Mouse (Mus musculus): ENCODE results near the gene Vps13a. TPM values are rescaled to one million over a fixed set of nuclear protein-coding genes. Genes with fewer than 3 reads are reported as not detected.
A peak's percentile ranks its signal among the peaks of the same experiment; 100 is the strongest.

Gene Vps13a
- total and polyA plus RNA-seq, 3 experiments: 3.2 to 34.9 (median 31.4) TPM

DNA sequence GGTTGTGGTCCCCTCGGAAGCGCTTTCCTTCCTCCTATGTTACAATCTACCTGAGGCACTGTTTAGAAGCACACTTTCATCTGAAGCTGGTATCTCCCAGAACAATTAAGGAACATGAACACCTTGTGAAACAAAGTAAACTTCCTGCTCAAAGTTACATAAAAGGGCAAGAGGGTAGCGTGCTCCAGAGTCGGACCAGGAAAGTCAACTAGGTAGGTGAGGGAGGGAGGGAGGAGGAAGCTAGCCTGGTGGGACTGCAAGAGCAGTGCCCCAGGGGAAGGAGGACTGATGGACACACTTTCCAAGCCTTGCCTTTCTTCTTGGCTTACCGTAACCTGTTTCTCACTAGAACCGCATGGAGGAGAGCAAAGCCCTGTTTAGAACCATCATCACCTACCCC lies 173.1 kb downstream of the Vps13a start:
- Histone ChIP-seq H3K9ac (ENCODE audit: low read depth, low read length) (no peak overlapping the region), H3K27me3 (ENCODE audit: control insufficient read depth, insufficient read depth, low read length) (no peaks in the 10 kb centered on the region), H3K4me3 (no peak overlapping the region), H3K36me3 (ENCODE audit: control insufficient read depth, insufficient read depth, low read length) (no peaks in the 10 kb centered on the region), H3K79me2 (replicated peaks; ENCODE audit: control insufficient read depth, insufficient read depth, low read length) (no peaks in the 10 kb centered on the region), H3K4me1 (ENCODE audit: control insufficient read depth, insufficient read depth, low read length) (no peaks in the 10 kb centered on the region; the same call in 1 of the 2 replicates), H3K27ac (no peak overlapping the region)
- intact Hi-C loops (cut with DNase I): no loop called here
- 89% methylated on average over 6 of the region's 6 CpGs for WGBS
- no peak for DNase-seq
- TF ChIP-seq CTCF (IDR thresholded peaks at IDR 0.05) (no peak), POLR2A (IDR thresholded peaks at IDR 0.05; ENCODE audit: insufficient read depth, low read depth, low read length) (no peak), EP300 (IDR thresholded peaks at IDR 0.05; ENCODE audit: insufficient read depth, low read depth, low read length) (no peak)

DNA sequence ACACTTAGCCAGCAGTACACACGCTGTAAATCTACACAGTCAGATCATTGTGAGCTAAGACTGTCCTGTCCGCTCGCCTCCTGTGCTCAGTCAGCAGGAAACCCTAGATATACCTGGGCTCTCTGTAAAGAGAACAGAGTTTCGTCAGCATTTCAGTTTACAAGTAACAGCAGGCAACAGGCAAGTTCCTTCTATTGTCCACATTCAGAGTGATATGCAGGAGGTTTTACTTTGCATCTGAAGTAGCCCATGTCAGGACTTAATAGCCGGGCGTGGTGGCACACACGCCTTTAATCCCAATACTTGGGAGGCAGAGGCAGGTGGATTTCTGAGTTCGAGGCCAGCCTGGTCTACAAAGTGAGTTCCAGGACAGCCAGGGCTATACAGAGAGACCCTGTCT lies 178.7 kb downstream of the Vps13a start:
- no peaks in the 10 kb centered on the region for H3K79me2 ChIP-seq (replicated peaks; ENCODE audit: control insufficient read depth, insufficient read depth, low read length)
- H3K9ac ChIP-seq (ENCODE audit: low read depth, low read length): no peak overlapping the region
- intact Hi-C loops (cut with DNase I): loop anchor here (5.0 kb wide), 1 partner anchor 470 kb away; the partner anchor contains the start of gene Gnaq
- no peak for TF ChIP-seq EP300 (IDR thresholded peaks at IDR 0.05; ENCODE audit: insufficient read depth, low read depth, low read length)
- TF ChIP-seq CTCF (IDR thresholded peaks at IDR 0.05): no peak
- TF ChIP-seq POLR2A (IDR thresholded peaks at IDR 0.05; ENCODE audit: insufficient read depth, low read depth, low read length): no peak
- no peaks in the 10 kb centered on the region for H3K4me1 ChIP-seq (ENCODE audit: control insufficient read depth, insufficient read depth, low read length)
- WGBS: 78% methylated on average over 8 of the region's 8 CpGs
- no peak overlapping the region for H3K27ac ChIP-seq
- DNase-seq: no peak
- no peaks in the 10 kb centered on the region for H3K27me3 ChIP-seq (ENCODE audit: control insufficient read depth, insufficient read depth, low read length)
- H3K36me3 ChIP-seq (ENCODE audit: control insufficient read depth, insufficient read depth, low read length): no peaks in the 10 kb centered on the region
- H3K4me3 ChIP-seq: no peak overlapping the region

DNA sequence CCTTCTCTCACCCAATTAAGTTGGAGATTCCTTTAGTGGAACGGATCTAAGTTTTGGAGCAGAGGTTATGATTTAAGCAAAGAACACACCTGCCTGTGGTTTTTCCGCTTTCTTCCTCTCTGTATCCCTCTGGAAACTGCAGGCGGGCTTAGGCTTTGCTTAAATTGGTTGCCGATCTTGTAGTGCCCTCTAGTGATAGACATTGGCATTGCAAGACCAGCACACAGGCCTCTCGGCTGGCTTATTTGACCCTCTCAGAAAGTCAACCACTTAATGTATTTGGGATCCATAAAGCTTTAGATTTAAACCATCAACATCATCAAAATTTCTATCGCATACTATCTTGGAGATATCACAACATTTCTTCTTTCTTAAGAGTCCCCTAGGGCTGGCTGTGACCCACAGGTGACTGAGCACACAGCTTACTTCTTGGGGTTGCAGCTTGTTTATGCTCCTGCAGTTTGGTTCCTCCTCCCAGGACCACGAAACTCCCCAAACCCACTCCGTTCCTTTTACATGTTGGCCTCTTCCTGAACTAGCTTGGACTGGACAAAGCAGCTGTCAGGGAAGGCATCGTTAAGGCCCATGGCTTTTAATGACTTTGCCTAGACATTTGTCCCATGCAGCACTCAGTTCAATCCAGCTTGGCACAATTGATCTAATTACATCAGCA lies 181.3 kb downstream of the Vps13a start:
- no peak overlapping the region for H3K4me3 ChIP-seq
- intact Hi-C loops (cut with DNase I): loop anchor here (1.0 to 2.0 kb wide), 4 partner anchors 164 to 601 kb away; partner anchors contain the start of gene Gna14
- 16% methylated on average over 9 of the region's 9 CpGs for WGBS
- H3K36me3 ChIP-seq (ENCODE audit: control insufficient read depth, insufficient read depth, low read length): no peaks in the 10 kb centered on the region
- TF ChIP-seq EP300 (IDR thresholded peaks at IDR 0.05; ENCODE audit: insufficient read depth, low read depth, low read length) (peak; percentile 80), POLR2A (IDR thresholded peaks at IDR 0.05; ENCODE audit: insufficient read depth, low read depth, low read length) (no peak), CTCF (IDR thresholded peaks at IDR 0.05) (no peak; the same call in 1 of the 2 replicates)
- H3K4me1 ChIP-seq (ENCODE audit: control insufficient read depth, insufficient read depth, low read length): no peaks in the 10 kb centered on the region
- no peaks in the 10 kb centered on the region for H3K27me3 ChIP-seq (ENCODE audit: control insufficient read depth, insufficient read depth, low read length)
- peak; percentile 51 to 57 for DNase-seq
- no peak overlapping the region for H3K9ac ChIP-seq (ENCODE audit: low read depth, low read length)
- H3K79me2 ChIP-seq (replicated peaks; ENCODE audit: control insufficient read depth, insufficient read depth, low read length): no peaks in the 10 kb centered on the region
- no peak overlapping the region for H3K27ac ChIP-seq

DNA sequence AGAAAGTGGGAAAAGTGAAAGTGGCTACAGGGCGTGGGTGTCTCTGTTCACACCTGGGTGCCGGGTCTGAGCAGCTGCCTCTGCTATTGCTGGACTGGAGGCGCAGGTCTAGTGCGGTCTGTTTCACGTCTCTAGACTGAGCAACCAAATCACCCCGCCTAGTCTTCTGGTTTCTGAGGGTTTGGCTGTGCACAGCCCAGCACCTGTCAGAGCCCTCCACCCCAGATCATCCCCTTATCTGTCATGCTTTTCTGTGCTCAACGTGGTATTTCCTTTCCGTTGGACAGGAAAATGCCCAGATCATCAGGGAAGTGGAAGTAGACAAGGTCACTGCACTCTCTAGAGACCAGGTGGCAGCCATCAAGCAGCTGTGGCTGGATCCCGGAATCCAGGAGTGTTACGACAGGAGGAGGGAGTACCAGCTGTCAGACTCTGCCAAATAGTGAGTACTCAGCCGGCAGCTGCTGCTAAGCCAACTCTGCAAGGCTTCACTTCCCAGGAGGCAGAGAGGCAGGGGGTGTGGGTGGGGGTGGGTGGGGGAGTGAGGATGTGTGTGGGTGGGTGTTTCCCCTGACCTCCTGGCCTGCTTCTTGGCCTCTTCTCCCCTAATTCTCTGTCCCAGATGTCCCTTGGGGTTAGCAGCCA lies 182.0 kb downstream of the Vps13a start:
- no peak for TF ChIP-seq EP300 (IDR thresholded peaks at IDR 0.05; ENCODE audit: insufficient read depth, low read depth, low read length)
- H3K4me1 ChIP-seq (ENCODE audit: control insufficient read depth, insufficient read depth, low read length): no peaks in the 10 kb centered on the region
- H3K27me3 ChIP-seq (ENCODE audit: control insufficient read depth, insufficient read depth, low read length): no peaks in the 10 kb centered on the region
- DNase-seq: peak; percentile 22 to 25
- intact Hi-C loops (cut with DNase I): loop anchor here (1.0 to 2.0 kb wide), 4 partner anchors 163 to 600 kb away; partner anchors contain the start of gene Gna14
- 37% methylated on average over 11 of the region's 11 CpGs for WGBS
- no peaks in the 10 kb centered on the region for H3K36me3 ChIP-seq (ENCODE audit: control insufficient read depth, insufficient read depth, low read length)
- no peak overlapping the region for H3K27ac ChIP-seq
- H3K79me2 ChIP-seq (replicated peaks; ENCODE audit: control insufficient read depth, insufficient read depth, low read length): no peaks in the 10 kb centered on the region
- H3K4me3 ChIP-seq: no peak overlapping the region
- no peak overlapping the region for H3K9ac ChIP-seq (ENCODE audit: low read depth, low read length)

DNA sequence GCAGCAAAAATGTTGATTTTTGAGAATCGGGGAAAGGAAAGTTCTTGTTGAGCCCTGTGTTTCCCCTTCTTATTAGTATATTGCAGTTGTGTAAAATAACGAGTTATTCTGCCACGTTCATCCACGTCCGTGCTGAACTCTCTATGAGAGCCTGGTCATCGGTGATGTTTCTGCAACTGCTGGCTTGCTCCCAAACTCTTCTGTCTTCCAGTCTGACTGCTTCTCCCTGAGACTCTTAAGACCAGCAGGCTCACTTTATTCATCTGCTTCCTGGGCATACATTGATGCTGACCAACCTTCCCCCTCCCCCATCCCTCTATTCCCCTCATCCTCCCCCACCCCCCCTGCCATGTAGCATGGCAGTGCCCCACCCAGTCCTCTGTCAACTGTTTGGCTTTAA lies 183.5 kb downstream of the Vps13a start:
- Histone ChIP-seq H3K4me1 (ENCODE audit: control insufficient read depth, insufficient read depth, low read length) (no peaks in the 10 kb centered on the region), H3K27ac (no peak overlapping the region), H3K27me3 (ENCODE audit: control insufficient read depth, insufficient read depth, low read length) (no peaks in the 10 kb centered on the region), H3K9ac (ENCODE audit: low read depth, low read length) (no peak overlapping the region), H3K79me2 (replicated peaks; ENCODE audit: control insufficient read depth, insufficient read depth, low read length) (no peaks in the 10 kb centered on the region), H3K4me3 (no peak overlapping the region), H3K36me3 (ENCODE audit: control insufficient read depth, insufficient read depth, low read length) (no peaks in the 10 kb centered on the region)
- TF ChIP-seq EP300 (IDR thresholded peaks at IDR 0.05; ENCODE audit: insufficient read depth, low read depth, low read length) (no peak), CTCF (IDR thresholded peaks at IDR 0.05) (no peak), POLR2A (IDR thresholded peaks at IDR 0.05; ENCODE audit: insufficient read depth, low read depth, low read length) (no peak)
- intact Hi-C loops (cut with DNase I): no loop called here
- DNase-seq: no peak
- WGBS: 80% methylated on average over 6 of the region's 6 CpGs

DNA sequence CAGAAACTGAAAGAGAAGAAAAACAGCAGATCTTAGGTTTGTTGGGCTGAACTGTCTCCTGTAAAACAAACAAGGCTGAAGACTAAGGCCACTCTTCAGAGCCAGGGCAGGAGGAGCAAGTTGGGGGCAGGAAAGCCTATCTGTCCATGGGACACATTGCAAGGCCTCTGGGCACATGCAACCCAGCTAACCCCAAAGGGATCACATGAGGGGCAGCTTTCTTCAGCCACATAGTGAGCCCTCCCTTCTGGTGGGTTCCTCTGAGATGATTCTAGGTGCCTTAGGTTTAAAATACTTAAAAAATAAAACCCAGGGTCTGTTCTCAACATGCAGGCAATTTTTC lies 186.8 kb downstream of the Vps13a start:
- Histone ChIP-seq H3K9ac (ENCODE audit: low read depth, low read length) (no peak overlapping the region), H3K27me3 (ENCODE audit: control insufficient read depth, insufficient read depth, low read length) (no peaks in the 10 kb centered on the region), H3K27ac (no peak overlapping the region), H3K79me2 (replicated peaks; ENCODE audit: control insufficient read depth, insufficient read depth, low read length) (no peaks in the 10 kb centered on the region), H3K4me1 (ENCODE audit: control insufficient read depth, insufficient read depth, low read length) (no peaks in the 10 kb centered on the region), H3K4me3 (no peak overlapping the region), H3K36me3 (ENCODE audit: control insufficient read depth, insufficient read depth, low read length) (no peaks in the 10 kb centered on the region)
- no peak for TF ChIP-seq CTCF (IDR thresholded peaks at IDR 0.05)
- TF ChIP-seq EP300 (IDR thresholded peaks at IDR 0.05; ENCODE audit: insufficient read depth, low read depth, low read length): no peak
- TF ChIP-seq POLR2A (IDR thresholded peaks at IDR 0.05; ENCODE audit: insufficient read depth, low read depth, low read length): no peak
- DNase-seq: no peak
- intact Hi-C loops (cut with DNase I): no loop called here

Measured in heart, adult 2 months (tissue).